Mouse (Mus musculus) B cell, adult 2 months (primary cell): ENCODE data around the gene Prkg2.

Experiments
- DNase-seq, 2 experiments: peaks; one replicate each; pipeline ENCODE4 v3.0.0; 2022

The Prkg2 gene

GRCm38 (mm10) chr5:98975877-98976672, 61.1 kb downstream of the Prkg2 start:
- no peak for DNase-seq

- no peak for DNase-seq
Observed at GRCm38 (mm10) chr5:98966679-98967078, 70.5 kb downstream of the Prkg2 start.

GRCm38 (mm10) chr5:98965139-98965538, 72.0 kb downstream of the Prkg2 start:
- DNase-seq: no peak

- no peak for DNase-seq
Observed at GRCm38 (mm10) chr5:98964367-98964766, 72.8 kb downstream of the Prkg2 start.

- no peak for DNase-seq
Observed at GRCm38 (mm10) chr5:98962472-98962871, 74.7 kb downstream of the Prkg2 start.

GRCm38 (mm10) chr5:98955576-98955975, 81.6 kb downstream of the Prkg2 start:
- DNase-seq: no peak

GRCm38 (mm10) chr5:98953386-98953785, 83.8 kb downstream of the Prkg2 start:
- DNase-seq: no peak

- DNase-seq: no peak
Observed at GRCm38 (mm10) chr5:98951566-98951965, 85.6 kb downstream of the Prkg2 start.

GRCm38 (mm10) chr5:98950495-98951092, 86.6 kb downstream of the Prkg2 start:
- DNase-seq: no peak

- DNase-seq: no peak
Observed at GRCm38 (mm10) chr5:98949784-98950183, 87.4 kb downstream of the Prkg2 start.

- DNase-seq: no peak
Observed at GRCm38 (mm10) chr5:98946656-98947055, 90.5 kb downstream of the Prkg2 start.

- DNase-seq: no peak
Observed at GRCm38 (mm10) chr5:98946117-98946620, 91.0 kb downstream of the Prkg2 start.

GRCm38 (mm10) chr5:98943776-98944175, 93.4 kb downstream of the Prkg2 start:
- DNase-seq: no peak

- DNase-seq: no peak
Observed at GRCm38 (mm10) chr5:98940731-98941130, 96.4 kb downstream of the Prkg2 start.

- DNase-seq: no peak
Observed at GRCm38 (mm10) chr5:98939631-98940208, 97.4 kb downstream of the Prkg2 start.

- DNase-seq: no peak
Observed at GRCm38 (mm10) chr5:98939116-98939515, 98.0 kb downstream of the Prkg2 start.

- DNase-seq: no peak
Observed at GRCm38 (mm10) chr5:98937879-98938278, 99.3 kb downstream of the Prkg2 start.

GRCm38 (mm10) chr5:98936650-98937049, 100.5 kb downstream of the Prkg2 start:
- DNase-seq: no peak

- no peak for DNase-seq
Observed at GRCm38 (mm10) chr5:98935930-98936329, 101.2 kb downstream of the Prkg2 start.

- no peak for DNase-seq
Observed at GRCm38 (mm10) chr5:98922921-98923320, 114.2 kb downstream of the Prkg2 start.

- DNase-seq: no peak
Observed at GRCm38 (mm10) chr5:98921608-98922007, 115.5 kb downstream of the Prkg2 start.

- DNase-seq: no peak
Observed at GRCm38 (mm10) chr5:98918716-98919115, 118.4 kb downstream of the Prkg2 start.

GRCm38 (mm10) chr5:98902339-98902738, 134.8 kb downstream of the Prkg2 start:
- DNase-seq: no peak

- DNase-seq: no peak
Observed at GRCm38 (mm10) chr5:98900926-98901325, 136.2 kb downstream of the Prkg2 start.
